Mouse (Mus musculus): ENCODE measurements at regions not wholly inside any gene's neighbourhood (a gene's known extent, or its start where the extent isn't known, plus 50 kb on each side); places are given as distances from the start of the nearest gene placed in this dataset.
"Not testable (repeated sequence)": the region's sequence is repeated elsewhere in the genome, so short reads cannot be mapped to it uniquely, and the experiment has no call there.

DNA sequence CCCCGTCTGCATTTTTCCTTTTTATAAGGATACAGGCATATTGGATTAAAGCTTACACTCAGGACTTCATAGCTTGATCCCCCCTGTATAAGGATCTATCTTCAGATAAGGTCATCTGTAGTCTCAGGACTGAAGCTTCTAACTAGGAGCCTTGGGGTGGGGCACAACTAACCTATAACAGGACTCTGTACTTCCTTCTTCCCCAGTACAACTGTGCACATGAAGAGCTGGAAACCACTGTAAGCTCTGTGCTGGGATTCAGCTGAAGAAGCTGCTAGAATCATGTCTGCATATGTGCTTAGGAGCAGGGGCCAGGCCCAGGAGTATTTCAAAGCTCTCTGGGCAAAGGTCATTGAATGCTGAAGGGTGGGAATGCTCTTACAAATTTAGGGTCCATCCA lies 137.9 kb downstream of the Tcp10c start:
- DNase-seq = not testable (repeated sequence)

- not testable (repeated sequence) for DNase-seq
Observed at GRCm38 (mm10) chr17:13492649-13493277, 138.4 kb downstream of the Tcp10c start.

DNA sequence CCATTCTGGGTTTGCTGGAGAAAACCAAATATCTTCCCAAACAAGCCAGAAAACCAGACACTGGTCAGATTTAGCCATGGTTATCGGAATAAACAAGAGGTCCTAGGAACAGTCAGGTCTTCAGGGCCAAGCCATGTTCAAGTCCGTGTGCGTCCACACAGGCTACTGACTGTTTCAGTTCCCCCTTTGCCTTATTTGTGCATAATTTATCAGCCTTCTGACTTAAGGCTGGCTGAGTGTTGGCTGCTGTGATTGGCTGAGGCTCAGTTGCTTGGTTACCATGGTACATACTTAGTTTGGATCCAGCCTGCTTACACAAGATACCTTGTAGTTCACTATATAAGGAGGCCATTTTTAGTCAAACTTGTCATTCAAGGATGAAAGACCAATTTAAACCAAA lies 139.5 kb downstream of the Tcp10c start:
- not testable (repeated sequence) for DNase-seq

DNA sequence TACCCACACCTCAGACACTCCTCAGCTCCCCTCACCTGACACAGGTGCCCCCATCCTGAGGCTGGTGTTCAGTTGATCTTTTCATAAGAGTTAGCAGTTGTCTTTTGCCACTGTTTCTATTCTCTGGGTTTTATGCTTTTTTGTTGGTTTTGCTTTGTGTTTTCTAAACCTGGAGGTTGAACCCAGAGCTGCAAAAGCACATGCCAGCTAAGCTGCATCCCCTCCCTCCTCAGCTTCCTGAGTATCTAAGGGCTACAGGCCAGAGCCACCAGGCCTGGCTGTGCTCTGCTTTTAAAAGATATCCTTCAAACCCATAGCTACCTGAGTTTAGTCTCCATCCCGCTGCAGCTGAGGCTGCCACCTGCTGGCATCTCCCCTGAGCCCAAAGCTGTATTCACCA lies 140.1 kb downstream of the Tcp10c start:
- DNase-seq = not testable (repeated sequence)

GRCm38 (mm10) chr17:13504365-13504764 lies 150.0 kb downstream of the Tcp10c start:
- DNase-seq = not testable (repeated sequence)

GRCm38 (mm10) chr17:13504827-13505268 lies 150.5 kb downstream of the Tcp10c start:
- peak; percentile 33 for DNase-seq

- DNase-seq = not testable (repeated sequence)
Observed at GRCm38 (mm10) chr17:13507397-13508063, 153.2 kb downstream of the Tcp10c start.

GRCm38 (mm10) chr17:13519409-13520201 lies 165.2 kb downstream of the Tcp10c start:
- not testable (repeated sequence) for DNase-seq

DNA sequence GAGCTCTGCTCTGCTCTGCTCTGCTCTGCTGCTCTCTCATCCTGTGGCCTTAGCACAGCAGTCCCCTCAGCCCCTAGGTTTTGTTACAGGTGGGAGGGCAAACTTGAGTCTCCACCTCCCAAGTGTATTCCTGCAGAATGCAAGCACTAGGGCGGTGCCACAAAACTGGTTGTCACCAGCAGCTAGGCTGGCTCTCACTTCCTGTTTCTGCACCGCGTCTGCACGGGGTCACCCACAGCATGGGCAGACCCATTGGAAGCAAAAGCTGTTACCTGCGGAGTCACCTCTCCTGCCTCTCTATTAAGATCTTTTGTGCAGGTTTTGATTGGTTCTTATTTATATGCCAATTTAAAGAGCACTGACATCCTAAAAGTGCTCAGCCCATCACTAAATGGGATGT lies 178.2 kb downstream of the Tcp10c start:
- not testable (repeated sequence) for DNase-seq

DNA sequence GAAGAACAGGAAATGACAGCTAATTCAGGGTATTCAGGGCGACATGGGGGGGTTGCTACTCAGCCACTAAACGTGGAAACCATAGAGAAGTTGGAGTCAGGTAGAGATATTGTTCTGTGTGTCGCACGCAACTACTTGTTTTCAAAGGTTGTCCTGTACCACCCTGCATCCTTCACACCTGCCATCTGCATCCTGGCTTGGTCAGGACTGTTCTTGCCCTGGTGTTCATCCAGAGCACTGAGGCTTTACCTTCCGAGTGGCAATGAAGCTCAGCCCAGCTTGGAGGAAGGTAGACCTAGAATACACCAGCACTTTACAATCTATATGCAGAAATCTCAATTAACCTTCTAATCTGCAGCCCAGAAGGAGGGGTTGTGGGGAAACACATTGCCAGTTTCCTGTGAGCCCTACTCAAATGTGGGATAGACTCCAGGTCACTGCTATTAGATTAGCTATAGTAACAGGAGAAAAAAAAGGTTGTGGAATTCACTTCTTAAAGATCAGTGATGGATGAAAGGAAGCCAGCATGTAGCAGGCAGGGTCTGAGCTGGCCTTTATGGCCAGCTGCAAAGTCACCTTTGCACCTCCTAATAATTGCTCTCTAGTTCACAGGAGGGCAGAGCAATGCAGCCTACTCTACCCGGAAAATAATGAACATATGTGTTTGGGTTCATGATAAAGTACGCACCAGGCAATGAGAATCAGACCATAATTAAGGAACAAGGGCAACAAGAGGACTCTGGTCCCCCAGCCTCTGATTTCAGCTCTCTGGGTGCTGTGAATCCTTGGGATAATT lies 186.3 kb downstream of the Tcp10c start:
- no peak for DNase-seq

DNA sequence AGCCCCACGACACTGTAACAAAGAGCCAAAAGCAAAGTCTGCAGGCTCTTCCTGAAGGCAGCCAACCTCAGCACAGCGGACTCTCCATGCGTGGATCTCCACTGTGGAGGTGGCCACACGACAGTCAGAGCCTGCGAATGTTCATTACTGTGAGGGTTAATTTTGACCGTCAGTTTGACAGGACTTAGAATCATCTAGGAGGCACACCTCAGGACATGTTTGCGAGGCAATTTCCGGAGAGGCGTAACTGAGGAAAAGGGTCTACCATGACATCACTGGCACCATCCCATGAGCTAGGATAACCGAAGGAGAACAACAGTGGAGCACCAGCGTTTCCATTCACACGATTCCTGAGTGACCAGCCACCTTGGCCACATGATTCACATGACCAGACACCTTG lies 186.9 kb downstream of the Tcp10c start:
- no peak for DNase-seq

GRCm38 (mm10) chr17:13542261-13542660 lies 187.9 kb downstream of the Tcp10c start:
- DNase-seq = no peak

DNA sequence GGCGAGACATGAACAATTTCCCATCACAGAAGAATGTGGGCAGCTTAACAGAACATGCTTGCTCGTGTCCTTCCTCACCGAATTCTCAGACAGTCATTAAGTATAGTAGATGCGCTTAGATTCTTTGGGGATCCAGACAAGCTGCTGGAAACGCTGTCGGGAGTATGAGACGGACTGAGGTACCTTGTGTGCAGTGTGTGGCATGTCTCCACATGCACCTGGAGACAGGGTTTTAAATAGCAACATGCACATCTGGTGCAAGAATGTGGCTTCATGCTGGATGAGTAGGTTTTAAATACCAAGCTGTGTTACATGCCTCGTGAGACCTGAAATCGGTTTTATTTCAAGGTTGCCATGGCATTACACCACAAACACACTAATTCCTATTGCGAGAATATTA lies 188.5 kb downstream of the Tcp10c start:
- no peak for DNase-seq

DNA sequence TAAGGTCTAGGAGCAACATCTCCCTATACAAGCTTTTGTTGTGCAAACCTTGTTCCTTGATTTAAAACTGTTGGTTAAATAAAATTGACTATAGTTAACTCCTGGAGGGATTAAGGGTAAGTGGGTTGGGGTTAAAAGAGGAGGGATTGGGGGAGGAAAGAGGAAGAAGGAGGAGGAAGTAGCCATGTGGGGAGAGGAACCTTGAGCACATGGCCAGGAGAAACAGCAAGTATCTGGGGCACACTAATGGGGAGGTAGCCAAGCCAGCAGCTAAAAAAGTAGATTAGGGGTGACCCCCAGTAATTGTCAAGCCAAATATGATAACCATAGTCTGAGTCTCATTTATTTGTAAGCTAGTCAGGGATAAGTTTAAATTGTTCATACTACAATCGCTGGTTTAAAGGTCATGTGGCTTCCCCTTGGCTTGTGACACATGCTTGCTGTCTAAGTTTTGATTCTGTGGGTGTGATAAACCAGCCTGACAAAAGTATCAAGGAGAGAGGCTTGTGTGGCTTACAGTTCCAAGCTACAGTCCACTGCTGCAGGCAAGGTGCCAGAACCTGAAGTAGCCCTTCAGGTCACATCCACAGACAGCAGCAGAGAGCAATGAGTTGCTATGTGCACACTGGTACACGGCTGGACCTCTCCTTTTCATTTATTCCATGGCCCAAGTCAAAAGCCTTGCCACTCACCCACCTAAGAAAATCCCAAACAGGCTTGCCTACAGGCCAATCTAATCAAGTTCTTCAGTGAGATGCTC lies 189.8 kb downstream of the Tcp10c start:
- DNase-seq = peak; percentile 61

GRCm38 (mm10) chr17:13546249-13546648 lies 191.9 kb downstream of the Tcp10c start:
- DNase-seq = no peak

DNA sequence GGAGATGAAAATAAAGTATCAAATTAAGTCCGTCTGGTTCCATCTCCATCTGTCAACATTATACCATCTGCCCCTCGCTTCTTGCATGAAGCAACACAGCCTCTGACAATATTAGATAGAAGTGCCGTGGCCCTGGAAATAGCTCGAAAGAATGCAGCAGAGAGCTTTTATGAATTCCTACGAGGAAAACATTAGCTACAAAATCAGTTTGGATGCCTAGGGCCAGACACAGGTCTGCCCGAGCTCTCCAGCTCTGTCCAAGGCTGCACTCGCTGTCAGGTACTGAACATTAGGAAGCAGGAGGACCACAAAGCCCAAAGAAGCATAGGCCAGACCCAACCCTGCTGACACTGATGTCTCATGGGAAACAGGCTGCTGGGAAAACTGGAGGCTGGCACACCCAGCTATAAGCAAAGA lies 192.3 kb downstream of the Tcp10c start:
- no peak for DNase-seq

DNA sequence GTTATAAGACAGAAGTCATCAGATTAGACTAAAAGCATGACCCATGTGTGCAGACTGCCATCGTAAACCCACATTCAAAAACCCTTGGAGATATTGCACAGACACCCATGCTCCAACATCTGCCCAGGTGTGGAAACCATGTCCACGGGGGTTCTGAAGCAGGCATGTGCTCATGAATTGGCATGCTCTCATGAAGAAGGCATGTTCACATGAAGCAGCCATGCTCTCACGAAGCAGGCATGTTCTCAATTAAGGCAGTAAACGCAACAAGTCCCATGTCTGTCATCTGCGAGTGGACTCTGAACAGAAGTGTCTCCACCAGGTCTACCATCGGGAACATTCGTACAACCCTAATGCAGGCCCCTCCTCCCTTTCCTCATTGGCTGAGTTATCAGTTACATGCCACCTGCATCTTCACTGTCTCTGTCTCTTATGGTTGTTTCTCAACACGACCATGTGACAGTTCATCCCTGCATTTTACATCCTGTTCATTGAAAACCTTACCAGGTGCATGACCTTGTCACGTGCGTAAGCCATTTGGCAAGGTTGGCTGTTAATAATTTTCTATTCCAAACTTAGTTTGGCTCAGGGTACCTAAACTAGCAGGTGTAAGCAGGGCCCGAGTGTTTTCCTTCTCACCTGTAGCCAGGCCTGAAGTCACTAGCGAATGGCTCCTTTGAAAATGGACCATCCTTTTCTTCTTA lies 193.4 kb downstream of the Tcp10c start:
- DNase-seq = no peak

DNA sequence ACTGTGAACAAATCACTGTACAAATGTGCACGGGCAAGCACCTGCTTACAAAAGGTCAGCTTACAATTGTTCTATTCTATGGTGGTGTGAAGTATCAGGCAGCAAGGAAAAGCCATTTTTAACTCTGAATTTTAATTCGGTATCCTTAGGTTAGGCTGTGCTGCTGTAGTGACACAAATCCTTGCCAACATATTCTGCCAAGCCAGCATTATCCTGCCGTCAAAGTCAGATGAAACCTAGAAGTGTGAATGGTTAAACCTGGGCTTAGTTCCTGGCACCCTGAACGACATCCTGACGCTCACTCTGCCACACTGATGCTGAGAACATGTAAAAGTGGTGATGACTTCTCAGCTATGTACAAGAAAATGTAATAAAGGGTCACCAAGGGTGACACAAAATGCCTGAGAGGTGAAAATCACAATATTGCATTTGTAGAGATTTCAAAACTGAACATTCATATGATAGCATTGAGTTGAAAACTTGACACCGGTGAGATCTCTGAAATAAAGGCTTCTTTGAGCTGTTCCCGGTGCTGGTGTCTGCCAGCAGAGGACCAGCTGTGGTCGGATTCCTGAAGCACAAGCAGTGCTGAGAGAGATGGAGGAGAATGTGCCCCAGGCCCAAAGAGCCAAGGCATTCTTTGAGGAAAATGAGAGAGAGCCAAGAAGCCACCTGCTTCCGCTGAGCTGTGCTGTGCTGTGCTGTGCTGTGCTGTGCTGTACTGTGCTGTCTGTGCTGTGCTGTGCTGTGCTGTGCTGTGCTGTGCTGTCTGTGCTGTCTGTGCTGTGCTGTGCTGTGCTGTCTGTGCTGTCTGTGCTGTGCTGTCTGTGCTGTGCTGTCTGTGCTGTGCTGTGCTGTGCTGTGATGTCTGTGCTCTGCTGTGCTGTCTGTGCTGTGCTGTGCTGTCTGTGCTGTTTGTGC lies 195.9 kb downstream of the Tcp10c start:
- no peak for DNase-seq

DNA sequence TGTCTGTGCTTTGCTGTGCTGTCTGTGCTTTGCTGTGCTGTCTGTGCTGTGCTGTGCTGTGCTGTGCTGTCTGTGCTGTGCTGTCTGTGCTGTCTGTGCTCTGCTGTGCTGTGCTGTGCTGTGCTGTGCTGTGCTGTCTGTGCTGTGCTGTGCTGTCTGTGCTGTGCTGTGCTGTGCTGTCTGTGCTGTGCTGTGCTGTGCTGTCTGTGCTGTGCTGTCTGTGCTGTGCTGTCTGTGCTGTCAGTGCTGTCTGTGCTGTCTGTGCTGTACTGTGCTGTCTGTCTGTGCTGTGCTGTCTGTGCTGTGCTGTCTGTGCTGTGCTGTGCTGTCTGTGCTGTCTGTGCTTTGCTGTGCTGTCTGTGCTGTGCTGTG lies 196.5 kb downstream of the Tcp10c start:
- not testable (repeated sequence) for DNase-seq
